Mouse (Mus musculus) G1E (cell line): ENCODE results near the gene Unc93a2.
"Not testable (repeated sequence)": the region's sequence is repeated elsewhere in the genome, so short reads cannot be mapped to it uniquely, and the experiment has no call there.

ENCODE experiments used
- CTCF ChIP-seq: IDR thresholded peaks from 2 replicates; pipeline ENCODE4 v1.5.1; 2012; ENCODE audit warnings: low read depth, low read length, inconsistent platforms, mixed read lengths
- GATA1 ChIP-seq: IDR thresholded peaks from 2 replicates; pipeline ENCODE4 v1.6.1; 2012; ENCODE audit warnings: borderline replicate concordance, low read length, inconsistent platforms, mixed read lengths
- GATA2 ChIP-seq: IDR thresholded peaks from 2 replicates; pipeline ENCODE4 v1.6.1; 2012; ENCODE audit warnings: low read depth, low read length, inconsistent platforms, borderline replicate concordance
- POLR2AphosphoS5 ChIP-seq: IDR thresholded peaks from 2 replicates; pipeline ENCODE4 v1.6.1; 2012; ENCODE audit warnings: low read depth, low read length, inconsistent platforms; ENCODE audit not compliant: insufficient replicate concordance

- not testable (repeated sequence) for TF ChIP-seq CTCF, POLR2AphosphoS5, GATA1, GATA2
Measured at GRCm38 (mm10) chr17:7376951-7377700, 8.1 kb downstream of the Unc93a2 start.
